In genomic region chr12:104830283-104830639, GRCm38 (mm10) we compare ENCODE assay signal across 9 mouse cellular contexts. TPM values are rescaled to one million over a fixed set of nuclear protein-coding genes. Genes with fewer than 3 reads are reported as not detected.
DNase-seq lines count a peak whose midpoint lies in the region; ATAC-seq lines count a peak whose summit lies in the region.
"Had no signal": no experiment of that assay in that cellular context is flagged by ENCODE, and none has a peak within 500 bp of the region (broad histone marks: within the 10 kb centered on the region; RNA-seq: fewer than 3 reads in every experiment).

No protein-coding gene starts in this region.

- H3K27ac ChIP-seq in hindbrain, embryonic 12.5 days = no peak overlapping the region
- no peak overlapping the region for H3K27ac ChIP-seq in hindbrain, embryonic 14.5 days
- H3K27ac ChIP-seq in midbrain, embryonic 10.5 days (replicated peaks) = peak overlapping the region; percentile 3; the same call in 1 of the 2 replicates
- no peak overlapping the region for H3K27ac ChIP-seq in midbrain, embryonic 14.5 days (replicated peaks; ENCODE audit: low read depth, low read length)
- no peak overlapping the region for H3K27ac ChIP-seq in limb, embryonic 11.5 days (replicated peaks; ENCODE audit: low read depth, low read length)
- H3K27ac ChIP-seq: lung, embryonic 15.5 days had no signal

- 71% methylated on average over 7 of the region's 7 CpGs for WGBS in hindbrain, embryonic 12.5 days
- WGBS in hindbrain, embryonic 14.5 days = 69% methylated on average over 7 of the region's 7 CpGs
- 80% methylated on average over 7 of the region's 7 CpGs for WGBS in midbrain, embryonic 10.5 days
- WGBS in midbrain, embryonic 14.5 days = 65% methylated on average over 7 of the region's 7 CpGs
- 80% methylated on average over 7 of the region's 7 CpGs for WGBS in limb, embryonic 11.5 days

- 0 out of 2 replicates have a peak, but pooled peaks cover 5% of the 10 kb centered on the region for H3K27me3 ChIP-seq in hindbrain, embryonic 12.5 days
- no peaks in the 10 kb centered on the region for H3K27me3 ChIP-seq in hindbrain, embryonic 14.5 days (ENCODE audit: control insufficient read depth, insufficient read depth, low read length)
- H3K27me3 ChIP-seq in midbrain, embryonic 10.5 days (ENCODE audit: low read depth, poor library complexity, severe bottlenecking) = no peaks in the 10 kb centered on the region
- peaks cover 4% of the 10 kb centered on the region; the same call in 1 of the 2 replicates for H3K27me3 ChIP-seq in midbrain, embryonic 14.5 days (ENCODE audit: control insufficient read depth, insufficient read depth, low read length)
- no peaks in the 10 kb centered on the region for H3K27me3 ChIP-seq in limb, embryonic 11.5 days (ENCODE audit: control insufficient read depth, insufficient read depth, low read length)
- H3K27me3 ChIP-seq: lung, embryonic 15.5 days had no signal

- peak; percentile 54; the same call in 1 of the 2 replicates for ATAC-seq in hindbrain, embryonic 12.5 days (ENCODE audit: low FRiP score)
- no peak for ATAC-seq in hindbrain, embryonic 14.5 days (ENCODE audit: low FRiP score)
- ATAC-seq in midbrain, embryonic 14.5 days (ENCODE audit: low FRiP score, low TSS enrichment) = no peak
- ATAC-seq in limb, embryonic 11.5 days (ENCODE audit: insufficient number of reproducible peaks, low FRiP score, low TSS enrichment, low read depth) = peak; percentile 59
- ATAC-seq: CD4-positive, CD25-positive, alpha-beta regulatory T cell, adult 4 months had no signal

- H3K9ac ChIP-seq in hindbrain, embryonic 12.5 days = no peak overlapping the region; the same call in 1 of the 2 replicates
- no peak overlapping the region for H3K9ac ChIP-seq in hindbrain, embryonic 14.5 days
- H3K9ac ChIP-seq in midbrain, embryonic 14.5 days (replicated peaks; ENCODE audit: low read length) = no peak overlapping the region
- H3K9ac ChIP-seq in limb, embryonic 11.5 days (ENCODE audit: low read length) = no peak overlapping the region
- H3K9ac ChIP-seq: lung, embryonic 15.5 days had no signal

- no peak overlapping the region for H3K4me3 ChIP-seq in hindbrain, embryonic 12.5 days
- H3K4me3 ChIP-seq in hindbrain, embryonic 14.5 days (replicated peaks; ENCODE audit: low read length) = no peak overlapping the region
- H3K4me3 ChIP-seq in midbrain, embryonic 10.5 days = no peak overlapping the region
- H3K4me3 ChIP-seq in midbrain, embryonic 14.5 days (replicated peaks; ENCODE audit: low read depth, low read length) = no peak overlapping the region
- no peak overlapping the region for H3K4me3 ChIP-seq in limb, embryonic 11.5 days (ENCODE audit: low read depth, low read length)
- H3K4me3 ChIP-seq: lung, embryonic 15.5 days had no signal

- H3K36me3 ChIP-seq in hindbrain, embryonic 12.5 days = no peaks in the 10 kb centered on the region
- no peaks in the 10 kb centered on the region for H3K36me3 ChIP-seq in hindbrain, embryonic 14.5 days (replicated peaks; ENCODE audit: control insufficient read depth, insufficient read depth)
- H3K36me3 ChIP-seq in midbrain, embryonic 10.5 days = no peaks in the 10 kb centered on the region
- H3K36me3 ChIP-seq in midbrain, embryonic 14.5 days (ENCODE audit: control insufficient read depth, insufficient read depth, low read length) = no peaks in the 10 kb centered on the region
- H3K36me3 ChIP-seq in limb, embryonic 11.5 days (ENCODE audit: control insufficient read depth, insufficient read depth, low read length) = no peaks in the 10 kb centered on the region
- H3K36me3 ChIP-seq: lung, embryonic 15.5 days had no signal

- H3K9me3 ChIP-seq in hindbrain, embryonic 12.5 days (replicated peaks) = 0 out of 2 replicates have a peak, but pooled peaks cover 3% of the 10 kb centered on the region
- H3K9me3 ChIP-seq in hindbrain, embryonic 14.5 days (ENCODE audit: control insufficient read depth, low read length) = no peaks in the 10 kb centered on the region
- no peaks in the 10 kb centered on the region for H3K9me3 ChIP-seq in midbrain, embryonic 10.5 days (replicated peaks)
- no peaks in the 10 kb centered on the region for H3K9me3 ChIP-seq in midbrain, embryonic 14.5 days (ENCODE audit: control insufficient read depth, low read length)
- H3K9me3 ChIP-seq in limb, embryonic 11.5 days (ENCODE audit: control insufficient read depth, low read length) = no peaks in the 10 kb centered on the region
- H3K9me3 ChIP-seq: lung, embryonic 15.5 days had no signal

- no peak overlapping the region for H3K4me2 ChIP-seq in hindbrain, embryonic 12.5 days (replicated peaks)
- no peak overlapping the region for H3K4me2 ChIP-seq in hindbrain, embryonic 14.5 days (replicated peaks)
- H3K4me2 ChIP-seq in midbrain, embryonic 14.5 days (ENCODE audit: low read length) = no peak overlapping the region
- H3K4me2 ChIP-seq in limb, embryonic 11.5 days (ENCODE audit: low read depth, severe bottlenecking) = no peak overlapping the region
- H3K4me2 ChIP-seq: lung, embryonic 15.5 days had no signal

- peaks cover 20% of the 10 kb centered on the region for H3K4me1 ChIP-seq in hindbrain, embryonic 12.5 days
- peaks cover 4% of the 10 kb centered on the region; the same call in 1 of the 2 replicates for H3K4me1 ChIP-seq in hindbrain, embryonic 14.5 days (replicated peaks; ENCODE audit: control insufficient read depth, insufficient read depth, low read length)
- peaks cover 31% of the 10 kb centered on the region for H3K4me1 ChIP-seq in midbrain, embryonic 10.5 days
- H3K4me1 ChIP-seq in midbrain, embryonic 14.5 days (ENCODE audit: control insufficient read depth, insufficient read depth, low read length) = peaks cover 4% of the 10 kb centered on the region; the same call in 1 of the 2 replicates
- H3K4me1 ChIP-seq in limb, embryonic 11.5 days (ENCODE audit: control insufficient read depth, insufficient read depth, low read length) = peaks cover 16% of the 10 kb centered on the region

- DNase-seq in hindbrain, embryonic 14.5 days (ENCODE audit: low spot score) = no peak
- DNase-seq in midbrain, embryonic 10.5 days (ENCODE audit: low spot score) = no peak
- DNase-seq in midbrain, embryonic 14.5 days = no peak
- no peak for DNase-seq in limb, embryonic 11.5 days (ENCODE audit: low spot score)
- DNase-seq in embryo, embryonic 10.5 days (ENCODE audit: low spot score) = no peak
- DNase-seq in lung, postnatal 25 days (ENCODE audit: low spot score) = no peak

RNA-seq across cellular contexts. Expression of gene Clmn, which starts 34.6 kb away (rescaled TPM):
- polyA plus RNA-seq in hindbrain, embryonic 12.5 days (2016; fragmentation: Nextera tagmentation; extraction: Ambion mirVana) = 2.8 and 4.1 TPM in 2 replicates
- 1.0 and 1.7 TPM in 2 replicates for polyA plus RNA-seq in hindbrain, embryonic 14.5 days (2014; fragmentation: Nextera tagmentation; extraction: Ambion mirVana)
- 1.7 and 1.9 TPM in 2 replicates for polyA plus RNA-seq in midbrain, embryonic 10.5 days (2016; fragmentation: Nextera tagmentation; extraction: Ambion mirVana)
- polyA plus RNA-seq in midbrain, embryonic 14.5 days (2014; fragmentation: Nextera tagmentation; extraction: Ambion mirVana) = 0.81 and 0.99 TPM in 2 replicates
- 5.9 and 6.3 TPM in 2 replicates for polyA plus RNA-seq in limb, embryonic 11.5 days (2014; fragmentation: Nextera tagmentation; extraction: Ambion mirVana)
- polyA plus RNA-seq: CD4-positive, CD25-positive, alpha-beta regulatory T cell, adult 4 months had no signal

Comparison
In these comparisons a context has a peak if more than half of its experiments do, and no peak if none do; other contexts are left out.
1. ATAC-seq: peak in hindbrain, embryonic 12.5 days (single experiment) and limb, embryonic 11.5 days (single experiment); none in hindbrain, embryonic 14.5 days (single experiment) and midbrain, embryonic 14.5 days (single experiment).